Mouse (Mus musculus) ES-Bruce4 (cell line): ENCODE data around the gene Flt3.

ENCODE experiments used
- CTCF ChIP-seq: IDR thresholded peaks from one replicate; pipeline ENCODE4 v1.8.1; 2011; ENCODE audit warnings: low read depth, low read length
- EP300 ChIP-seq: IDR thresholded peaks from 2 replicates; pipeline ENCODE4 v1.6.1; 2011; ENCODE audit warnings: low read depth, low read length; ENCODE audit not compliant: insufficient read depth
- POLR2A ChIP-seq: IDR thresholded peaks from one replicate; pipeline ENCODE4 v1.8.1; 2011; ENCODE audit warnings: low read length; ENCODE audit not compliant: insufficient read depth

DNA sequence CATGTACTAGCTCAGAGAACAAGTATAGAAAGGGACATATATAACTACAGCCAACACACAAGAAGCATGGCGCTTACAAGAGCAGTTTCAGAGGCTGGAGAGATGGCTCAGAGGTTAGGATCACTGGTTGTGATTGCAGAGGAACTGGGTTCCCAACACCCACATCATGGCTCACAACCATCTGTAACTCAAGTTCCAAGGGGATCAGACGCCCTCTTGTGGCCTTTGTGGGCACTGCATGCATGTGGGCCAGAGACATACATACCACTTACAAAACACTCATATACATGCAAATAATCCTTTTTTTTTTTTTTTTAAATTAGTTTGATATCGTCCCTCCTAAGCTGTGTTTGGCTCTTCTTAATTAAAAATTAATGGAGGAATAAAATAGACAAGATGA, 42.8 kb downstream of the Flt3 start:
- TF ChIP-seq POLR2A (no peak), CTCF (peak; percentile 86), EP300 (no peak)
